24 mouse cellular contexts compared by ENCODE assay signal in the genomic region with DNA sequence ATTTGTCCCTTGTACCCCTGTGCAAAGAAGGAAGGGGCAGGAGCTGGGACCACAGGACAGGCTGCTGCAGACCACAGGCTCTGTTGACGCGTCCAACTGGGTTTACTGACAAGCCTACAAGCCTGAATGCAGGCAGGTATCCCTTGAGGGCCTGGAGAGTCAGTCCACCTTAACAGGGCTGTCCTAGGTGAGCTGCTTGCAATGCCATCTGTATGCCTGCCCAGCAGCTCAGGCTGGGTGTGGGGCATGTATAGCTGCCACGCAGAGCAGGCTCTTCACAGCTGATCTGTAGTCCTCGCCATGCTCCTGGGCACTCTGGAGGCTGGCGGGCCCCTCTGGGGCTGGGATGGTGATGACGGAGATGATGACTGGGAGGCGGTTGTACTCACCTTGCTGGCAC. TPM values are rescaled to one million over a fixed set of nuclear protein-coding genes. Genes with fewer than 3 reads are reported as not detected.
A peak's percentile ranks its signal among the peaks of the same experiment; 100 is the strongest.
DNase-seq lines count a peak whose midpoint lies in the region; ATAC-seq and TF ChIP-seq lines count a peak whose summit lies in the region.
"Had no signal": no experiment of that assay in that cellular context is flagged by ENCODE, and none has a peak within 500 bp of the region (broad histone marks: within the 10 kb centered on the region; RNA-seq: fewer than 3 reads in every experiment).

A gene (plus strand): TSS at position 301 of the 400 bp plus-strand sequence.

- 86% methylated on average over 7 of the region's 7 CpGs for WGBS in kidney, embryonic 16.5 days
- 85% methylated on average over 7 of the region's 7 CpGs for WGBS in embryonic facial prominence, embryonic 10.5 days

- H3K9ac ChIP-seq in kidney, embryonic 16.5 days (replicated peaks; ENCODE audit: low read length), result no peak within 1 kb of the TSS
- peak within 1 kb of the TSS; percentile 45 for H3K9ac ChIP-seq in ES-Bruce4 (ENCODE audit: low read depth, poor library complexity, severe bottlenecking)
- H3K9ac ChIP-seq: embryonic facial prominence, embryonic 13.5 days; forebrain, embryonic 12.5 days; forebrain, embryonic 15.5 days; heart, embryonic 12.5 days; hindbrain, embryonic 13.5 days; intestine, embryonic 15.5 days had no signal

- no peak for TF ChIP-seq EP300 in ES-Bruce4 (IDR thresholded peaks at IDR 0.05; ENCODE audit: insufficient read depth, low read depth, low read length)

- no peak for TF ChIP-seq POLR2A in ES-Bruce4 (IDR thresholded peaks at IDR 0.05; ENCODE audit: insufficient read depth, low read length)

- H3K27me3 ChIP-seq in kidney, embryonic 16.5 days (ENCODE audit: insufficient read depth, low read length), result peaks cover 11% of the 10 kb centered on the region
- no peaks in the 10 kb centered on the region for H3K27me3 ChIP-seq in ES-Bruce4 (ENCODE audit: control insufficient read depth, insufficient read depth, low read length, poor library complexity, severe bottlenecking)
- H3K27me3 ChIP-seq in embryonic facial prominence, embryonic 10.5 days (replicated peaks; ENCODE audit: low read depth, poor library complexity, severe bottlenecking), result peaks cover 80% of the 10 kb centered on the region

- no peaks in the 10 kb centered on the region for H3K9me3 ChIP-seq in kidney, embryonic 16.5 days (ENCODE audit: low read length)
- no peaks in the 10 kb centered on the region for H3K9me3 ChIP-seq in ES-Bruce4 (replicated peaks; ENCODE audit: control insufficient read depth, insufficient read depth, low read length, poor library complexity, severe bottlenecking)
- H3K9me3 ChIP-seq in embryonic facial prominence, embryonic 10.5 days, result no peaks in the 10 kb centered on the region
- H3K9me3 ChIP-seq: embryonic facial prominence, embryonic 13.5 days; forebrain, embryonic 12.5 days; forebrain, embryonic 15.5 days; heart, embryonic 12.5 days; hindbrain, embryonic 13.5 days; intestine, embryonic 15.5 days had no signal

- H3K27ac ChIP-seq in kidney, embryonic 16.5 days (ENCODE audit: low read length), result no peak within 1 kb of the TSS
- no peak within 1 kb of the TSS for H3K27ac ChIP-seq in ES-Bruce4 (ENCODE audit: insufficient read depth, low read length)
- H3K27ac ChIP-seq in embryonic facial prominence, embryonic 10.5 days (replicated peaks), result peak within 1 kb of the TSS; percentile 24; the same call in 1 of the 2 replicates
- H3K27ac ChIP-seq: embryonic facial prominence, embryonic 13.5 days; forebrain, embryonic 12.5 days; forebrain, embryonic 15.5 days; hindbrain, embryonic 13.5 days; intestine, embryonic 15.5 days had no signal

- TF ChIP-seq CTCF in ES-Bruce4 (IDR thresholded peaks at IDR 0.05; ENCODE audit: low read depth, low read length), result no peak

- DNase-seq in kidney, adult 11 months, result no peak
- no peak for DNase-seq in embryonic facial prominence, embryonic 10.5 days (ENCODE audit: low spot score)
- no peak for DNase-seq in ovary, postnatal 14 days (ENCODE audit: low spot score)
- DNase-seq in lung, postnatal 4 days, result no peak
- DNase-seq: adrenal gland, adult 2 months; adrenal gland, postnatal 14 days; cerebellum, adult 11 months; cerebellum, adult 2 months; cerebellum, postnatal 10 days; gastrocnemius, postnatal 25 days; heart, adult 18-20 months had no signal

- peaks cover under 1% of the 10 kb centered on the region; the same call in 1 of the 2 replicates for H3K4me1 ChIP-seq in kidney, embryonic 16.5 days (ENCODE audit: insufficient read depth, low read length)
- H3K4me1 ChIP-seq in ES-Bruce4 (ENCODE audit: control insufficient read depth, insufficient read depth, low read length), result no peaks in the 10 kb centered on the region
- H3K4me1 ChIP-seq in embryonic facial prominence, embryonic 10.5 days, result 0 out of 2 replicates have a peak, but pooled peaks cover 7% of the 10 kb centered on the region
- H3K4me1 ChIP-seq: embryonic facial prominence, embryonic 13.5 days; forebrain, embryonic 12.5 days; hindbrain, embryonic 13.5 days had no signal

- H3K4me2 ChIP-seq in kidney, embryonic 16.5 days (replicated peaks; ENCODE audit: low read depth, low read length), result no peak within 1 kb of the TSS
- H3K4me2 ChIP-seq: embryonic facial prominence, embryonic 13.5 days; forebrain, embryonic 12.5 days; forebrain, embryonic 15.5 days; heart, embryonic 12.5 days; hindbrain, embryonic 13.5 days; intestine, embryonic 15.5 days had no signal

- 0 out of 2 replicates have a peak, but pooled peaks have one; percentile 9 for ATAC-seq in kidney, embryonic 16.5 days (ENCODE audit: low FRiP score, low TSS enrichment)
- ATAC-seq: CD4-positive, CD25-positive, alpha-beta regulatory T cell, adult 4 months; forebrain, embryonic 15.5 days; hindbrain, embryonic 16.5 days; intestine, embryonic 15.5 days had no signal

- H3K36me3 ChIP-seq in kidney, embryonic 16.5 days (ENCODE audit: insufficient read depth, low read length), result no peaks in the 10 kb centered on the region
- H3K36me3 ChIP-seq in ES-Bruce4 (ENCODE audit: control insufficient read depth, insufficient read depth, low read length, poor library complexity, severe bottlenecking), result no peaks in the 10 kb centered on the region
- no peaks in the 10 kb centered on the region for H3K36me3 ChIP-seq in embryonic facial prominence, embryonic 10.5 days (replicated peaks)
- H3K36me3 ChIP-seq: embryonic facial prominence, embryonic 13.5 days; forebrain, embryonic 12.5 days; forebrain, embryonic 15.5 days; heart, embryonic 12.5 days; hindbrain, embryonic 13.5 days; intestine, embryonic 15.5 days had no signal

- H3K4me3 ChIP-seq in kidney, embryonic 16.5 days (ENCODE audit: low read length), result no peak within 1 kb of the TSS
- peak within 1 kb of the TSS; percentile 59 for H3K4me3 ChIP-seq in ES-Bruce4 (ENCODE audit: low read depth, low read length)
- H3K4me3 ChIP-seq in embryonic facial prominence, embryonic 10.5 days, result no peak within 1 kb of the TSS
- H3K4me3 ChIP-seq: embryonic facial prominence, embryonic 13.5 days; erythroblast, embryonic 14.5 days; forebrain, embryonic 12.5 days; forebrain, embryonic 15.5 days; heart, embryonic 12.5 days; hindbrain, embryonic 13.5 days; intestine, embryonic 15.5 days had no signal

RNA-seq across cellular contexts. Expression of the gene that starts here (rescaled TPM):
- 0.04 TPM in 1 of 2 replicates, not detected in the other for polyA plus RNA-seq in kidney, embryonic 16.5 days (2015; fragmentation: Nextera tagmentation; extraction: Ambion mirVana)
- polyA plus RNA-seq in ES-Bruce4 (2011; ENCODE audit: insufficient read depth, insufficient read length, low read depth, missing spikeins), result not detected in 2 replicates
- polyA plus RNA-seq in embryonic facial prominence, embryonic 10.5 days (2016; fragmentation: Nextera tagmentation; extraction: Ambion mirVana), result not detected in 2 replicates
- polyA plus RNA-seq: adrenal gland, adult 2 months; C2C12; CD4-positive, CD25-positive, alpha-beta regulatory T cell, adult 4 months; embryonic facial prominence, embryonic 13.5 days; erythroblast, embryonic 14.5 days; forebrain, embryonic 12.5 days; forebrain, embryonic 15.5 days; heart, embryonic 12.5 days; heart, embryonic 16.5 days; intestine, embryonic 15.5 days had no signal

Comparison
In these comparisons a context has a peak if more than half of its experiments do, and no peak if none do; other contexts are left out.
1. Peak in ATAC-seq in kidney, embryonic 16.5 days; RNA of the gene not detected or under 1 TPM.